Mouse (Mus musculus): ENCODE data around the gene Olfr424.
A peak's percentile ranks its signal among the peaks of the same experiment; 100 is the strongest.

The Olfr424 gene

GRCm38 (mm10) chr1:174131217-174131616 is at the start of gene Olfr424:
Gene Olfr424 (plus strand): TSS chr1:174131517.
- DNase-seq (ENCODE audit: low read depth), result no peak

- DNase-seq (ENCODE audit: low read depth), result no peak
These were observed 47.3 kb upstream of the Olfr424 start, which contains the start of gene Olfr429 for GRCm38 (mm10) chr1:174084031-174084430. Gene Olfr429 (plus strand): TSS chr1:174084331.

DNA sequence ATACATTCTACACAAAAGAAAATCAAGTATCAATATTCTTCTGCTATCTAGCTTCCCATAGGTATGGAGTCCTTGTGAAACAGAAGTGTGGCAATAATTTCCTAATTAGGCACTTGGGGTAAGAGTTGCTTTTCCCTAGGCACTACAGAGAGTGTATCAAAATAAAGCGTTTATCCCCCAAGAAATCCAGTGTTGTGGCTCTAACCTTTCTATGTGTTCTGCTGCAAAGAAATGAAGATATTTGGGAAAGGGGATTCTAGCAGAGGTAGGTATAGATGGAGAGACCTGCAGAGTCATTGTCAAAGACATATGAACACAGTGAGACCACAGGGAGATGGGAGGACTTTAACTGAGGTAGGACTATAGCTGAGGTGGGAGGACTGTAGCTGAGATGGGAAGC is 34.7 kb upstream of the Olfr424 start, which contains the start of gene Olfr427:
Olfr427 (plus strand) TSS at position 301 of the 400 bp plus-strand sequence.
- DNase-seq (ENCODE audit: low read depth), result no peak

DNA sequence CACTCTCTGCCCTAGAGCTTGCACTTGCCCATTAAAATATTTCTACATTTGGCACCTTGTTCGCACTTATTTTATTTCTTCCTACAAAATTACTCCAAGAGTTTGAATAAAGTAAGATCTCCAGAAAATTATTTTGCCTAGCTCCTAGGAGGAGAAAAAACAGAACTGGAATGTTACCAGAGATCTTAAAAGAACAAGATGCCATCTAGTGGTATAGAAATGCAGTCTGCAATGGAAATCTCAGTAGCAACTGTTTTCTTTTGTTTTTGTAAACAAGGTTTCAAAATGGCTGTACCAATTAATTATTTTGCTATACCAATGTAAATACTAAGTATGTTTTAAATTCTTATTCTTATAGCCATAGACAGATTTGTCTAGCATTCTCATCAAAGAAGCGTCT is 27.6 kb upstream of the Olfr424 start:
- DNase-seq (ENCODE audit: low read depth), result peak; percentile 20

- no peak for DNase-seq (ENCODE audit: low read depth)
These were observed 10.3 kb upstream of the Olfr424 start, which contains the start of gene Olfr231 for GRCm38 (mm10) chr1:174121062-174121461. Gene Olfr231 (minus strand): TSS chr1:174121162.

- DNase-seq (ENCODE audit: low read depth), result no peak
These were observed 682 bp downstream of the Olfr424 start for GRCm38 (mm10) chr1:174131999-174132398.

- no peak for DNase-seq (ENCODE audit: low read depth)
These were observed 10.1 kb downstream of the Olfr424 start for GRCm38 (mm10) chr1:174141384-174141783.

GRCm38 (mm10) chr1:174146696-174147095 is 15.4 kb downstream of the Olfr424 start:
- no peak for DNase-seq (ENCODE audit: low read depth)

GRCm38 (mm10) chr1:174149289-174149688 is 18.0 kb downstream of the Olfr424 start:
- DNase-seq (ENCODE audit: low read depth), result no peak

- no peak for DNase-seq (ENCODE audit: low read depth)
These were observed 24.0 kb downstream of the Olfr424 start, which contains the start of gene Olfr420 for GRCm38 (mm10) chr1:174155333-174155732. Gene Olfr420 (plus strand): TSS chr1:174155633.

- no peak for DNase-seq (ENCODE audit: low read depth)
These were observed 26.3 kb downstream of the Olfr424 start for GRCm38 (mm10) chr1:174157622-174158021.

GRCm38 (mm10) chr1:174158512-174158911 is 27.2 kb downstream of the Olfr424 start:
- no peak for DNase-seq (ENCODE audit: low read depth)

DNA sequence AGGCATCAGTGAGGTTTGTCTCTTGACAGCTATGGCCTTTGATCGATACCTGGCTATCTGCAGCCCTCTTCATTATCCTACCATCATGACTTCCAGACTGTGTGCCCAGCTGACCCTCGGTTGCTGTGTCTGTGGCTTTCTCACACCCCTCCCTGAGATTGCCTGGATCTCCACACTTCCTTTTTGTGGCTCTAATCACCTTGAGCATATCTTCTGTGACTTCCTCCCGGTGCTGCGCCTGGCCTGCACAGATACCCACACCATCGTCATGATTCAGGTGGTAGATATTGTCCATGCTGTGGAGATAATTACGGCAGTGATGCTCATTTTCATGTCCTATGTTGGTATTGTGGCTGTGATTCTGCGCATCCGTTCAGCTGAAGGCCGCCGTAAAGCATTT is 27.8 kb downstream of the Olfr424 start:
- peak; percentile 29 for DNase-seq (ENCODE audit: low read depth)

GRCm38 (mm10) chr1:174169024-174169423 is 37.7 kb downstream of the Olfr424 start:
- DNase-seq (ENCODE audit: low read depth), result peak; percentile 24

- DNase-seq (ENCODE audit: low read depth), result no peak
These were observed 39.6 kb downstream of the Olfr424 start for GRCm38 (mm10) chr1:174170706-174171501.

GRCm38 (mm10) chr1:174171537-174171936 is 40.2 kb downstream of the Olfr424 start:
- DNase-seq (ENCODE audit: low read depth), result no peak

GRCm38 (mm10) chr1:174172605-174173004 is 41.3 kb downstream of the Olfr424 start, which contains the start of gene Spta1:
Gene Spta1 (plus strand): TSS chr1:174172776.
- DNase-seq (ENCODE audit: low read depth), result peak; percentile 17

Measured in 416B (cell line).